Comparison of ENCODE assay signal across 16 mouse cellular contexts in genomic region chr14:47988131-47988530, GRCm38 (mm10).
"Had no signal": no experiment of that assay in that cellular context is flagged by ENCODE, and none has a peak within 500 bp of the region (broad histone marks: within the 10 kb centered on the region; RNA-seq: fewer than 3 reads in every experiment).

No protein-coding gene starts in this region.

- H3K9ac ChIP-seq: limb, embryonic 12.5 days; limb, embryonic 15.5 days; liver, embryonic 14.5 days; liver, postnatal 0 days; stomach, embryonic 15.5 days had no signal

- H3K4me3 ChIP-seq: limb, embryonic 12.5 days; limb, embryonic 15.5 days; stomach, embryonic 15.5 days had no signal

- H3K4me2 ChIP-seq: limb, embryonic 12.5 days; limb, embryonic 15.5 days; liver, embryonic 11.5 days; midbrain, embryonic 11.5 days; stomach, embryonic 15.5 days had no signal

- H3K4me1 ChIP-seq: stomach, embryonic 15.5 days had no signal

- DNase-seq: kidney, adult 9 months; kidney, postnatal 14 days; kidney, postnatal 4 days; liver, postnatal 0 days; lung, postnatal 14 days; lung, postnatal 4 days; right cerebral cortex, adult 18-20 months; right cerebral cortex, postnatal 14 days; spleen, adult 18-20 months; thymus, postnatal 25 days had no signal

- H3K27ac ChIP-seq: limb, embryonic 12.5 days; limb, embryonic 15.5 days; liver, embryonic 14.5 days; stomach, embryonic 15.5 days had no signal

- H3K9me3 ChIP-seq: limb, embryonic 15.5 days; stomach, embryonic 15.5 days had no signal

- H3K36me3 ChIP-seq: limb, embryonic 12.5 days; limb, embryonic 15.5 days; stomach, embryonic 15.5 days had no signal

- ATAC-seq: liver, postnatal 0 days had no signal

- H3K27me3 ChIP-seq: limb, embryonic 15.5 days; stomach, embryonic 15.5 days had no signal
